ENCODE assay signal across 8 mouse cellular contexts in genomic region chr1:75435475-75436328, GRCm38 (mm10). TPM values are rescaled to one million over a fixed set of nuclear protein-coding genes. Genes with fewer than 3 reads are reported as not detected.
DNase-seq lines count a peak whose midpoint lies in the region; ATAC-seq and TF ChIP-seq lines count a peak whose summit lies in the region.

Gene Gmppa (plus strand): TSS chr1:75435930.

- DNase-seq in MN1 (ENCODE audit: low spot score): peak; percentile 89
- peak; percentile 80 to 83 for DNase-seq in cerebellum, adult 2 months
- peak; percentile 82 to 88 for DNase-seq in frontal cortex, adult 2 months (ENCODE audit: extremely low spot score in 1 of 2, low spot score in 1 of 2)
- peak; percentile 81 for DNase-seq in hindbrain, embryonic 10.5 days (ENCODE audit: low spot score)
- DNase-seq in layer of hippocampus, adult 9-10 months (ENCODE audit: low spot score): peak; percentile 74
- peak; percentile 56 for DNase-seq in ovary, postnatal 10 days (ENCODE audit: low spot score)
- peak; percentile 79 for DNase-seq in thymus, postnatal 14 days

- ATAC-seq in lung, embryonic 16.5 days (ENCODE audit: low read depth): peak; percentile 87

- no peaks in the 10 kb centered on the region for H3K27me3 ChIP-seq in cerebellum, adult 2 months (ENCODE audit: control insufficient read depth, insufficient read depth, low read length)
- peaks cover 8% of the 10 kb centered on the region for H3K27me3 ChIP-seq in hindbrain, embryonic 10.5 days (ENCODE audit: insufficient read depth, poor library complexity, severe bottlenecking)
- H3K27me3 ChIP-seq in lung, embryonic 16.5 days (ENCODE audit: control insufficient read depth, insufficient read depth, low read depth, low read length): no peaks in the 10 kb centered on the region

- peak within 1 kb of the TSS; percentile 74 for H3K4me2 ChIP-seq in lung, embryonic 16.5 days (ENCODE audit: low read depth, low read length)

- TF ChIP-seq CTCF in cerebellum, adult 2 months (IDR thresholded peaks at IDR 0.05; ENCODE audit: borderline replicate concordance, insufficient read depth, low read depth, low read length): 0 out of 2 replicates have a peak, but pooled peaks have one; percentile 5

- H3K4me1 ChIP-seq in cerebellum, adult 2 months (ENCODE audit: control insufficient read depth, insufficient read depth, low read length): peaks cover 24% of the 10 kb centered on the region
- H3K4me1 ChIP-seq in hindbrain, embryonic 10.5 days (replicated peaks): peaks cover 35% of the 10 kb centered on the region
- H3K4me1 ChIP-seq in lung, embryonic 16.5 days (replicated peaks; ENCODE audit: control insufficient read depth, insufficient read depth, low read length): peaks cover 9% of the 10 kb centered on the region

- TF ChIP-seq POLR2A in cerebellum, adult 2 months (IDR thresholded peaks at IDR 0.05; ENCODE audit: borderline replicate concordance, insufficient read depth, low read length): peak; percentile 77; the same call in 1 of the 2 replicates

- peak within 1 kb of the TSS; percentile 99 for H3K4me3 ChIP-seq in cerebellum, adult 2 months (replicated peaks; ENCODE audit: insufficient read depth, low read depth, low read length)
- H3K4me3 ChIP-seq in hindbrain, embryonic 10.5 days: peak within 1 kb of the TSS; percentile 69
- H3K4me3 ChIP-seq in lung, embryonic 16.5 days (ENCODE audit: low read length): peak within 1 kb of the TSS; percentile 76

- 5% methylated on average over 28 of the region's 28 CpGs for WGBS in cerebellum, adult 2 months
- WGBS in hindbrain, embryonic 10.5 days: 6% methylated on average over 28 of the region's 28 CpGs
- WGBS in lung, embryonic 16.5 days: 5% methylated on average over 28 of the region's 28 CpGs

- H3K9me3 ChIP-seq in hindbrain, embryonic 10.5 days: no peaks in the 10 kb centered on the region
- no peaks in the 10 kb centered on the region for H3K9me3 ChIP-seq in lung, embryonic 16.5 days (ENCODE audit: control insufficient read depth, low read length)

- peak within 1 kb of the TSS; percentile 86 for H3K9ac ChIP-seq in lung, embryonic 16.5 days (ENCODE audit: low read length)

- H3K27ac ChIP-seq in cerebellum, adult 2 months (ENCODE audit: insufficient read depth, low read length): peak within 1 kb of the TSS; percentile 20; the same call in 1 of the 2 replicates
- H3K27ac ChIP-seq in hindbrain, embryonic 10.5 days: peak within 1 kb of the TSS; percentile 87
- peak within 1 kb of the TSS; percentile 48 for H3K27ac ChIP-seq in lung, embryonic 16.5 days (ENCODE audit: low read length)

- H3K36me3 ChIP-seq in hindbrain, embryonic 10.5 days: peaks cover 5% of the 10 kb centered on the region
- peaks cover 1% of the 10 kb centered on the region; the same call in 1 of the 2 replicates for H3K36me3 ChIP-seq in lung, embryonic 16.5 days (ENCODE audit: control insufficient read depth, insufficient read depth, low read length)

RNA-seq across cellular contexts. Expression of gene Gmppa, which starts in this region (rescaled TPM):
- polyA plus RNA-seq in cerebellum, adult 2 months (2012; rRNA removed): 155 and 187 TPM in 2 replicates
- 101 and 111 TPM in 2 replicates for polyA plus RNA-seq in frontal cortex, adult 2 months (2012; rRNA removed)
- polyA plus RNA-seq in hindbrain, embryonic 10.5 days (2016; fragmentation: Nextera tagmentation; extraction: Ambion mirVana): 62.3 and 91.2 TPM in 2 replicates
- 80.5 and 92.4 TPM in 2 replicates for polyA plus RNA-seq in lung, embryonic 16.5 days (2015; fragmentation: Nextera tagmentation; extraction: Ambion mirVana)

Comparison
In these comparisons a context has a peak if more than half of its experiments do, and no peak if none do; other contexts are left out.
1. Peak in every context shown above with its lines: DNase-seq, ATAC-seq, H3K4me3 ChIP-seq and H3K27ac ChIP-seq.
2. H3K27ac ChIP-seq: peak in every context shown above with its lines; median percentile 87 in hindbrain, embryonic 10.5 days; 48 in lung, embryonic 16.5 days; 20 in cerebellum, adult 2 months.